Mouse (Mus musculus): ENCODE measurements around the gene Htr5b. TPM values are rescaled to one million over a fixed set of nuclear protein-coding genes. Genes with fewer than 3 reads are reported as not detected.
A peak's percentile ranks its signal among the peaks of the same experiment; 100 is the strongest.

The Htr5b gene
- polyA plus RNA-seq, 1 experiment from 2014 or later, result 1.2 TPM

DNA sequence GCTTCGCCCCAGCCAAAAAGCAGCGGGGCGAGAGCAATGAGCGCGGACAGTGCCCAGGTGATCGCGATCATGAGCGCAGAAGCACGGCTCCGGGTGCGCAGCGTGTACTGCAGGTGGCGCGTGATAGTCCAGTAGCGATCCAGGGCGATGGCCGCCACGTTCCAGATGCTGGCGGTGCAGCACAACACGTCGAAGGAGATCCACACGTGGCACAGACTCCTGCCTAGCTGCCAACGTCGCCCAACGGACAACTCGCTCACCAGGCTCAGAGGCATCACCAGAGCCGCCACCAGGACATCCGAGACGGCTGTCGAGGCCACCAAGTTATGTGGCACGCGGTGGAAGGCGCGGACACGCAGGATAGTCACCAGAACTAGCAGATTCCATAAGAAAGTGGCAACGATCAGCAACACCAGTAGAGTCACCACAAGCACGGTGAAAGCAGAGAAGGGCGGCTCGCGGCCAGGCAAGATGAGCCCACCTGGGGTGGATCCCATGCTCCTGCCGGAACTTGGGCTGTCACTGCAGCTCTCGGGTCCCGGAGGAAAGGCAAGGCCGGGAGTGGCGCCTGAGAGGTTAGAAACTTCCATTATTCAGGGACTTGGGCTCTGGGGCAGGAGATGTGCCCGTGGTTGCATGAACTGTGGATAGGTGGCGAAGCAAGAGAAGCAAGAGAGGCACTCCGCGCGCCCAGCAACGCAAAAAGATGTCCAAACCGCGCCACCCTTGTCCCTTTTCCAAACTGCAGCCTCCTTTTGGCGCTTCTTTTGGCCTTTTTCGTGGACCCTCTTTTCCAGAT lies 466 bp downstream of the Htr5b start:
- no peaks in the 10 kb centered on the region for H3K9me3 ChIP-seq (replicated peaks; ENCODE audit: low read length)
- no peak overlapping the region for H3K9ac ChIP-seq (ENCODE audit: low read depth, low read length)
- no peak for TF ChIP-seq CTCF (IDR thresholded peaks at IDR 0.05; ENCODE audit: low read depth)
- DNase-seq (ENCODE audit: low spot score), result no peak
- H3K4me3 ChIP-seq (replicated peaks; ENCODE audit: low read depth, low read length), result peak overlapping the region; percentile 13
- H3K4me1 ChIP-seq (replicated peaks; ENCODE audit: insufficient read depth, low read length), result 0 out of 2 replicates have a peak, but pooled peaks cover 14% of the 10 kb centered on the region
- peaks cover 13% of the 10 kb centered on the region for H3K27me3 ChIP-seq (ENCODE audit: insufficient read depth, low read length)
- no peaks in the 10 kb centered on the region for H3K36me3 ChIP-seq (ENCODE audit: insufficient read depth, low read length)
- no peak overlapping the region for H3K27ac ChIP-seq
- peak; percentile 49; the same call in 1 of the 2 replicates for ATAC-seq (replicated peaks; ENCODE audit: low FRiP score, low read depth)
- peak overlapping the region; percentile 47 for H3K4me2 ChIP-seq (ENCODE audit: low read length)
- 16% methylated on average over 55 of the region's 55 CpGs for WGBS

GRCm38 (mm10) chr1:121527061-121527460 lies 1.2 kb downstream of the Htr5b start:
- no peak for TF ChIP-seq CTCF (IDR thresholded peaks at IDR 0.05; ENCODE audit: low read depth)
- 50% methylated on average over 17 of the region's 17 CpGs for WGBS

DNA sequence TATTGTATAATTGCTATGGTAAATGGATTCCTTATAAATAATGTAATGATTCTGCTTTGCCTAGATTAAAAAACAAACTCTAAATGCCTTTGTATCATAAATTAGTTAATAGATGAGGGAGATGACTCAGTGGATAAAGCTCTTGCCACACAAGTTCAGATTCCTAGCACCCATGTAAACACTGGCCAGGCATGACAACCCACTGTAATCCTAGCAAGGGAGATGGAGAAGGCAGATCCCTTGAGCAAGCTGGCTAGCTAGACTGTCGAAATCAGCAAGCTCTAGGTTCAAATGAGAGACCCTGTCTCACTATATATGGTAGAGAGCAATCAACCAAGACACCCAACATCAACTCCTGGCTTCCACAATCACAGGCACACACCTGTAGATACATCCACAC lies 9.7 kb downstream of the Htr5b start:
- H3K4me3 ChIP-seq (replicated peaks; ENCODE audit: low read depth, low read length), result no peak overlapping the region
- no peaks in the 10 kb centered on the region for H3K9me3 ChIP-seq (replicated peaks; ENCODE audit: low read length)
- no peak overlapping the region for H3K27ac ChIP-seq
- no peaks in the 10 kb centered on the region for H3K27me3 ChIP-seq (ENCODE audit: insufficient read depth, low read length)
- DNase-seq (ENCODE audit: low spot score), result no peak
- TF ChIP-seq CTCF (IDR thresholded peaks at IDR 0.05; ENCODE audit: low read depth), result no peak
- H3K36me3 ChIP-seq (ENCODE audit: insufficient read depth, low read length), result no peaks in the 10 kb centered on the region
- no peak for ATAC-seq (replicated peaks; ENCODE audit: low FRiP score, low read depth)
- no peak overlapping the region for H3K4me2 ChIP-seq (ENCODE audit: low read length)
- H3K4me1 ChIP-seq (replicated peaks; ENCODE audit: insufficient read depth, low read length), result no peaks in the 10 kb centered on the region
- 80% methylated on average over 1 of the region's 1 CpGs for WGBS
- H3K9ac ChIP-seq (ENCODE audit: low read depth, low read length), result no peak overlapping the region

More at GRCm38 (mm10) chr1:121527061-121527460, 1.2 kb downstream of the Htr5b start:
- no peaks in the 10 kb centered on the region for H3K36me3 ChIP-seq (ENCODE audit: insufficient read depth, low read length)
- no peak overlapping the region for H3K9ac ChIP-seq (ENCODE audit: low read depth, low read length)
- DNase-seq (ENCODE audit: low spot score), result no peak
- 0 out of 2 replicates have a peak, but pooled peaks cover 14% of the 10 kb centered on the region for H3K4me1 ChIP-seq (replicated peaks; ENCODE audit: insufficient read depth, low read length)
- H3K4me2 ChIP-seq (ENCODE audit: low read length), result peak overlapping the region; percentile 47
- ATAC-seq (replicated peaks; ENCODE audit: low FRiP score, low read depth), result no peak
- H3K27ac ChIP-seq, result no peak overlapping the region
- peak overlapping the region; percentile 13; the same call in 1 of the 2 replicates for H3K4me3 ChIP-seq (replicated peaks; ENCODE audit: low read depth, low read length)
- H3K9me3 ChIP-seq (replicated peaks; ENCODE audit: low read length), result no peaks in the 10 kb centered on the region
- H3K27me3 ChIP-seq (ENCODE audit: insufficient read depth, low read length), result peaks cover 13% of the 10 kb centered on the region

GRCm38 (mm10) chr1:121511966-121512365 lies 16.3 kb downstream of the Htr5b start:
- no peak for TF ChIP-seq CTCF (IDR thresholded peaks at IDR 0.05; ENCODE audit: low read depth)
- no peak for ATAC-seq (replicated peaks; ENCODE audit: low FRiP score, low read depth)
- no peaks in the 10 kb centered on the region for H3K9me3 ChIP-seq (replicated peaks; ENCODE audit: low read length)
- no peak overlapping the region for H3K4me3 ChIP-seq (replicated peaks; ENCODE audit: low read depth, low read length)
- DNase-seq (ENCODE audit: low spot score), result no peak
- H3K9ac ChIP-seq (ENCODE audit: low read depth, low read length), result no peak overlapping the region
- H3K27ac ChIP-seq, result no peak overlapping the region
- no peak overlapping the region for H3K4me2 ChIP-seq (ENCODE audit: low read length)
- H3K36me3 ChIP-seq (ENCODE audit: insufficient read depth, low read length), result no peaks in the 10 kb centered on the region
- no peaks in the 10 kb centered on the region for H3K27me3 ChIP-seq (ENCODE audit: insufficient read depth, low read length)
- no peaks in the 10 kb centered on the region for H3K4me1 ChIP-seq (replicated peaks; ENCODE audit: insufficient read depth, low read length)
- 94% methylated on average over 2 of the region's 2 CpGs for WGBS

- Histone ChIP-seq H3K4me1 (replicated peaks; ENCODE audit: insufficient read depth, low read length) (no peaks in the 10 kb centered on the region), H3K27me3 (ENCODE audit: insufficient read depth, low read length) (no peaks in the 10 kb centered on the region), H3K36me3 (ENCODE audit: insufficient read depth, low read length) (no peaks in the 10 kb centered on the region), H3K4me2 (ENCODE audit: low read length) (no peak overlapping the region), H3K9me3 (replicated peaks; ENCODE audit: low read length) (no peaks in the 10 kb centered on the region), H3K9ac (ENCODE audit: low read depth, low read length) (no peak overlapping the region), H3K4me3 (replicated peaks; ENCODE audit: low read depth, low read length) (no peak overlapping the region), H3K27ac (no peak overlapping the region)
- no peak for DNase-seq (ENCODE audit: low spot score)
- 30% methylated on average over 2 of the region's 2 CpGs for WGBS
- TF ChIP-seq CTCF (IDR thresholded peaks at IDR 0.05; ENCODE audit: low read depth), result no peak
- no peak for ATAC-seq (replicated peaks; ENCODE audit: low FRiP score, low read depth)
Measured at GRCm38 (mm10) chr1:121511186-121511585, 17.1 kb downstream of the Htr5b start.

- no peak for TF ChIP-seq CTCF (IDR thresholded peaks at IDR 0.05; ENCODE audit: low read depth)
- no peak for ATAC-seq (replicated peaks; ENCODE audit: low FRiP score, low read depth)
- Histone ChIP-seq H3K4me1 (replicated peaks; ENCODE audit: insufficient read depth, low read length) (no peaks in the 10 kb centered on the region), H3K36me3 (ENCODE audit: insufficient read depth, low read length) (no peaks in the 10 kb centered on the region), H3K9me3 (replicated peaks; ENCODE audit: low read length) (no peaks in the 10 kb centered on the region), H3K4me2 (ENCODE audit: low read length) (no peak overlapping the region), H3K4me3 (replicated peaks; ENCODE audit: low read depth, low read length) (no peak overlapping the region), H3K9ac (ENCODE audit: low read depth, low read length) (no peak overlapping the region), H3K27me3 (ENCODE audit: insufficient read depth, low read length) (no peaks in the 10 kb centered on the region), H3K27ac (no peak overlapping the region)
- DNase-seq (ENCODE audit: low spot score), result no peak
- WGBS, result 86% methylated on average over 19 of the region's 19 CpGs
Measured at GRCm38 (mm10) chr1:121510420-121511140, 17.7 kb downstream of the Htr5b start.
